Mouse (Mus musculus): ENCODE data around the gene Zbtb20. TPM values are rescaled to one million over a fixed set of nuclear protein-coding genes. Genes with fewer than 3 reads are reported as not detected.
A peak's percentile ranks its signal among the peaks of the same experiment; 100 is the strongest.

Gene Zbtb20
- total and polyA plus RNA-seq, 2 experiments from 2014 or later: 19.8 to 45.8 TPM

GRCm38 (mm10) chr16:43506189-43506751, 630.6 kb downstream of the Zbtb20 start:
- Histone ChIP-seq H3K4me1 (ENCODE audit: control insufficient read depth, insufficient read depth) (peaks cover 12% of the 10 kb centered on the region; the same call in 1 of the 2 replicates), H3K36me3 (replicated peaks; ENCODE audit: control insufficient read depth, insufficient read depth, low read length) (no peaks in the 10 kb centered on the region), H3K4me3 (ENCODE audit: low read depth, low read length) (peak overlapping the region; percentile 31), H3K27me3 (ENCODE audit: control insufficient read depth, insufficient read depth, low read length) (no peaks in the 10 kb centered on the region), H3K9me3 (replicated peaks; ENCODE audit: control insufficient read depth, low read length) (no peaks in the 10 kb centered on the region), H3K4me2 (ENCODE audit: low read depth, low read length) (peak overlapping the region; percentile 58), H3K27ac (ENCODE audit: low read depth) (peak overlapping the region; percentile 85), H3K9ac (replicated peaks; ENCODE audit: low read depth, low read length) (peak overlapping the region; percentile 50)
- no peak for TF ChIP-seq CTCF (IDR thresholded peaks at IDR 0.05; ENCODE audit: low read depth)
- TF ChIP-seq EP300 (IDR thresholded peaks at IDR 0.05; ENCODE audit: low read depth): no peak
- 17% methylated on average over 9 of the region's 9 CpGs for WGBS
- DNase-seq (ENCODE audit: low spot score) (peak; percentile 62), ATAC-seq (ENCODE audit: insufficient read depth, low read depth) (peak; percentile 57)

- H3K4me2 ChIP-seq (ENCODE audit: low read depth, low read length): peak overlapping the region; percentile 58
- H3K9ac ChIP-seq (replicated peaks; ENCODE audit: low read depth, low read length): peak overlapping the region; percentile 50
- no peak for ATAC-seq (ENCODE audit: insufficient read depth, low read depth)
- no peaks in the 10 kb centered on the region for H3K27me3 ChIP-seq (ENCODE audit: control insufficient read depth, insufficient read depth, low read length)
- H3K4me3 ChIP-seq (ENCODE audit: low read depth, low read length): peak overlapping the region; percentile 31
- H3K9me3 ChIP-seq (replicated peaks; ENCODE audit: control insufficient read depth, low read length): no peaks in the 10 kb centered on the region
- H3K4me1 ChIP-seq (ENCODE audit: control insufficient read depth, insufficient read depth): peaks cover 10% of the 10 kb centered on the region; the same call in 1 of the 2 replicates
- WGBS: 22% methylated on average over 10 of the region's 10 CpGs
- H3K27ac ChIP-seq (ENCODE audit: low read depth): peak overlapping the region; percentile 85
- no peak for DNase-seq (ENCODE audit: low spot score)
- no peak for TF ChIP-seq EP300 (IDR thresholded peaks at IDR 0.05; ENCODE audit: low read depth)
- no peak for TF ChIP-seq CTCF (IDR thresholded peaks at IDR 0.05; ENCODE audit: low read depth)
- H3K36me3 ChIP-seq (replicated peaks; ENCODE audit: control insufficient read depth, insufficient read depth, low read length): no peaks in the 10 kb centered on the region
Observed at GRCm38 (mm10) chr16:43506771-43507405, 631.2 kb downstream of the Zbtb20 start.

GRCm38 (mm10) chr16:43508166-43508998, 632.7 kb downstream of the Zbtb20 start:
- WGBS: 66% methylated on average over 9 of the region's 9 CpGs
- Histone ChIP-seq H3K9ac (replicated peaks; ENCODE audit: low read depth, low read length) (no peak overlapping the region), H3K4me2 (ENCODE audit: low read depth, low read length) (no peak overlapping the region), H3K9me3 (replicated peaks; ENCODE audit: control insufficient read depth, low read length) (no peaks in the 10 kb centered on the region), H3K27ac (ENCODE audit: low read depth) (peak overlapping the region; percentile 46; the same call in 1 of the 2 replicates), H3K4me3 (ENCODE audit: low read depth, low read length) (no peak overlapping the region), H3K36me3 (replicated peaks; ENCODE audit: control insufficient read depth, insufficient read depth, low read length) (no peaks in the 10 kb centered on the region), H3K4me1 (ENCODE audit: control insufficient read depth, insufficient read depth) (peaks cover 10% of the 10 kb centered on the region; the same call in 1 of the 2 replicates), H3K27me3 (ENCODE audit: control insufficient read depth, insufficient read depth, low read length) (no peaks in the 10 kb centered on the region)
- DNase-seq (ENCODE audit: low spot score) (no peak), ATAC-seq (ENCODE audit: insufficient read depth, low read depth) (no peak)
- TF ChIP-seq CTCF (IDR thresholded peaks at IDR 0.05; ENCODE audit: low read depth) (no peak), EP300 (IDR thresholded peaks at IDR 0.05; ENCODE audit: low read depth) (no peak)

GRCm38 (mm10) chr16:43510516-43510915, 634.8 kb downstream of the Zbtb20 start:
- 0 out of 2 replicates have a peak overlapping the region, but pooled peaks have one; percentile 20 for H3K27ac ChIP-seq (ENCODE audit: low read depth)
- no peaks in the 10 kb centered on the region for H3K9me3 ChIP-seq (replicated peaks; ENCODE audit: control insufficient read depth, low read length)
- TF ChIP-seq CTCF (IDR thresholded peaks at IDR 0.05; ENCODE audit: low read depth) (no peak), EP300 (IDR thresholded peaks at IDR 0.05; ENCODE audit: low read depth) (no peak)
- 0 out of 2 replicates have a peak, but pooled peaks cover 4% of the 10 kb centered on the region for H3K4me1 ChIP-seq (ENCODE audit: control insufficient read depth, insufficient read depth)
- no peaks in the 10 kb centered on the region for H3K27me3 ChIP-seq (ENCODE audit: control insufficient read depth, insufficient read depth, low read length)
- no peak overlapping the region for H3K4me3 ChIP-seq (ENCODE audit: low read depth, low read length)
- no peak overlapping the region for H3K4me2 ChIP-seq (ENCODE audit: low read depth, low read length)
- WGBS: 56% methylated on average over 5 of the region's 5 CpGs
- no peaks in the 10 kb centered on the region for H3K36me3 ChIP-seq (replicated peaks; ENCODE audit: control insufficient read depth, insufficient read depth, low read length)
- no peak for DNase-seq (ENCODE audit: low spot score)
- ATAC-seq (ENCODE audit: insufficient read depth, low read depth): no peak
- no peak overlapping the region for H3K9ac ChIP-seq (replicated peaks; ENCODE audit: low read depth, low read length)

- H3K27ac ChIP-seq (ENCODE audit: low read depth): no peak overlapping the region
- DNase-seq (ENCODE audit: low spot score) (no peak), ATAC-seq (ENCODE audit: insufficient read depth, low read depth) (no peak)
- no peaks in the 10 kb centered on the region for H3K27me3 ChIP-seq (ENCODE audit: control insufficient read depth, insufficient read depth, low read length)
- H3K4me2 ChIP-seq (ENCODE audit: low read depth, low read length): no peak overlapping the region
- no peak overlapping the region for H3K9ac ChIP-seq (replicated peaks; ENCODE audit: low read depth, low read length)
- WGBS: 86% methylated on average over 4 of the region's 4 CpGs
- no peaks in the 10 kb centered on the region for H3K36me3 ChIP-seq (replicated peaks; ENCODE audit: control insufficient read depth, insufficient read depth, low read length)
- no peak overlapping the region for H3K4me3 ChIP-seq (ENCODE audit: low read depth, low read length)
- no peaks in the 10 kb centered on the region for H3K9me3 ChIP-seq (replicated peaks; ENCODE audit: control insufficient read depth, low read length)
- 0 out of 2 replicates have a peak, but pooled peaks cover 6% of the 10 kb centered on the region for H3K4me1 ChIP-seq (ENCODE audit: control insufficient read depth, insufficient read depth)
- TF ChIP-seq CTCF (IDR thresholded peaks at IDR 0.05; ENCODE audit: low read depth) (no peak), EP300 (IDR thresholded peaks at IDR 0.05; ENCODE audit: low read depth) (no peak)
Observed at GRCm38 (mm10) chr16:43511531-43511930, 635.9 kb downstream of the Zbtb20 start.

Data from heart, postnatal 0 days (tissue).